Mouse (Mus musculus) liver, embryonic 14.5 days (tissue): Measurements from ENCODE around the gene Il17rb.

Experiments
- CTCF ChIP-seq: IDR thresholded peaks from 2 replicates; pipeline ENCODE4 v1.5.1; 2016; ENCODE audit warnings: antibody characterized with exemption, low read depth, control low read depth
- EP300 ChIP-seq: IDR thresholded peaks from 2 replicates; pipeline ENCODE4 v1.6.1; 2016; ENCODE audit warnings: antibody characterized with exemption, low read depth

DNA sequence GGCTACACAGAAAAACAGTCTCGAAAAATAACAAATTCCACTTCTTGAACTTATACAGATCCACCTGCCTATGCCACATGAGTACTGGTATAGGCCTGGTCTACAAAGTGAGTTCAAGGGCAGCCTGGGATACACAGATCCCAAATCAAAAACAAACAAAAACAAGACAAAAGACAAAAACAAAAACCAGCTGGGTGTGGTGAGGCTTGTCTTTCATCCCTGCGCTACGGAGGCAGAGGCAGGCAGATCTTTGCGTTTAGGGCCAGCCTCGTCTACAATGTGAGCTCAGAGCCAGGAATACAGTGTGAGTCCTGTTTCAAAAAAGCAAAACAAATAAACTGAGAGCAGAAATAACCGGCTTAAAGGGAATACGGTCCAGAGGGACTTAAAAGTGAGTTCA is 41.1 kb downstream of the Il17rb start:
- TF ChIP-seq CTCF (no peak), EP300 (no peak)
